ENCODE assay signal across 14 mouse cellular contexts in the genomic region with DNA sequence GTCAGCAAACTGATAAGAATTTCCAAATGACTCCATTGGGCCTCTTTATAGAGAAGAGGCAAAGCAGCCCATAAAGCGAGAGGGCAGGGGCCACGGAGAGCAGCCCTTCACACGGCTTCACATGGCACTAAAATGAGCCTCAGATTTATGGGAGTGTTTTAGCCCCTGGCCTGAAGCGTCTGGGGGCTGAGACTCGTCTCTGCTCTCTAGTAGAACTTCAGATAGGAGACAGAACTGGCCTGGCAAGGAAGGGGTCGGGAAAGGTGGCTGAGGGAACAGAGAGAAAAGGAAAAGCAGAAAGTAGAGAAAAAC. TPM values are rescaled to one million over a fixed set of nuclear protein-coding genes. Genes with fewer than 3 reads are reported as not detected.
DNase-seq lines count a peak whose midpoint lies in the region; ATAC-seq and TF ChIP-seq lines count a peak whose summit lies in the region.
"Had no signal": no experiment of that assay in that cellular context is flagged by ENCODE, and none has a peak within 500 bp of the region (broad histone marks: within the 10 kb centered on the region; RNA-seq: fewer than 3 reads in every experiment).

No protein-coding gene starts in this region.

- no peak overlapping the region for H3K27ac ChIP-seq in hindbrain, embryonic 13.5 days
- no peak overlapping the region for H3K27ac ChIP-seq in hindbrain, embryonic 14.5 days
- H3K27ac ChIP-seq in midbrain, embryonic 12.5 days (replicated peaks), result no peak overlapping the region
- H3K27ac ChIP-seq in midbrain, embryonic 15.5 days, result no peak overlapping the region
- no peak overlapping the region for H3K27ac ChIP-seq in limb, embryonic 14.5 days (replicated peaks; ENCODE audit: low read depth, low read length)
- H3K27ac ChIP-seq: macrophage had no signal

- H3K9ac ChIP-seq in hindbrain, embryonic 13.5 days, result peak overlapping the region; percentile 39; the same call in 1 of the 2 replicates
- H3K9ac ChIP-seq in hindbrain, embryonic 14.5 days, result no peak overlapping the region
- 0 out of 2 replicates have a peak overlapping the region, but pooled peaks have one; percentile 24 for H3K9ac ChIP-seq in midbrain, embryonic 12.5 days (replicated peaks)
- no peak overlapping the region for H3K9ac ChIP-seq in midbrain, embryonic 15.5 days
- no peak overlapping the region for H3K9ac ChIP-seq in limb, embryonic 14.5 days (ENCODE audit: low read depth, low read length, severe bottlenecking)

- H3K4me2 ChIP-seq in hindbrain, embryonic 13.5 days, result no peak overlapping the region
- H3K4me2 ChIP-seq in hindbrain, embryonic 14.5 days (replicated peaks), result no peak overlapping the region
- no peak overlapping the region for H3K4me2 ChIP-seq in midbrain, embryonic 12.5 days (replicated peaks)
- no peak overlapping the region for H3K4me2 ChIP-seq in midbrain, embryonic 15.5 days
- peak overlapping the region; percentile 7; the same call in 1 of the 2 replicates for H3K4me2 ChIP-seq in limb, embryonic 14.5 days (replicated peaks; ENCODE audit: low read depth, low read length, severe bottlenecking)
- H3K4me2 ChIP-seq: heart, embryonic 11.5 days; liver, embryonic 11.5 days had no signal

- no peak for ATAC-seq in hindbrain, embryonic 13.5 days (ENCODE audit: low FRiP score)
- ATAC-seq in hindbrain, embryonic 14.5 days (ENCODE audit: low FRiP score), result no peak
- ATAC-seq in midbrain, embryonic 12.5 days (ENCODE audit: low FRiP score, low read depth), result no peak
- no peak for ATAC-seq in midbrain, embryonic 15.5 days (replicated peaks)
- ATAC-seq in limb, embryonic 14.5 days (ENCODE audit: low FRiP score, low read depth), result 0 out of 2 replicates have a peak, but pooled peaks have one; percentile 23
- ATAC-seq: activated CD4-positive, CD25-positive, alpha-beta regulatory T cell, adult 4 months had no signal

- TF ChIP-seq POLR2A in limb, embryonic 14.5 days (IDR thresholded peaks at IDR 0.05; ENCODE audit: borderline replicate concordance, extremely low read depth, insufficient read depth, insufficient read length), result no peak

- DNase-seq in hindbrain, embryonic 14.5 days (ENCODE audit: low spot score), result no peak
- DNase-seq in limb, embryonic 14.5 days (ENCODE audit: low spot score), result no peak
- DNase-seq in cerebellum, adult 9-11 months, result no peak
- DNase-seq in right cerebral cortex, postnatal 10 days (ENCODE audit: low spot score in 2 of 2), result no peak
- DNase-seq: cerebellum, adult 8-10 months; layer of hippocampus, adult 9-11 months had no signal

- no peaks in the 10 kb centered on the region for H3K9me3 ChIP-seq in hindbrain, embryonic 13.5 days
- H3K9me3 ChIP-seq in hindbrain, embryonic 14.5 days (ENCODE audit: control insufficient read depth, low read length), result no peaks in the 10 kb centered on the region
- H3K9me3 ChIP-seq in midbrain, embryonic 12.5 days, result no peaks in the 10 kb centered on the region
- H3K9me3 ChIP-seq in midbrain, embryonic 15.5 days, result no peaks in the 10 kb centered on the region
- H3K9me3 ChIP-seq in limb, embryonic 14.5 days (ENCODE audit: control insufficient read depth, low read length), result no peaks in the 10 kb centered on the region

- 55% methylated on average over 6 of the region's 6 CpGs for WGBS in hindbrain, embryonic 13.5 days
- 56% methylated on average over 6 of the region's 6 CpGs for WGBS in hindbrain, embryonic 14.5 days
- WGBS in midbrain, embryonic 12.5 days, result 77% methylated on average over 6 of the region's 6 CpGs
- 72% methylated on average over 6 of the region's 6 CpGs for WGBS in midbrain, embryonic 15.5 days
- 10% methylated on average over 6 of the region's 6 CpGs for WGBS in limb, embryonic 14.5 days

- peaks cover 46% of the 10 kb centered on the region for H3K4me1 ChIP-seq in hindbrain, embryonic 13.5 days (replicated peaks)
- H3K4me1 ChIP-seq in hindbrain, embryonic 14.5 days (replicated peaks; ENCODE audit: control insufficient read depth, insufficient read depth, low read length), result peaks cover 11% of the 10 kb centered on the region
- peaks cover 22% of the 10 kb centered on the region for H3K4me1 ChIP-seq in midbrain, embryonic 12.5 days
- peaks cover 19% of the 10 kb centered on the region for H3K4me1 ChIP-seq in midbrain, embryonic 15.5 days
- peaks cover 41% of the 10 kb centered on the region for H3K4me1 ChIP-seq in limb, embryonic 14.5 days (ENCODE audit: control insufficient read depth, insufficient read depth, low read length)

- no peaks in the 10 kb centered on the region; the same call in 1 of the 2 replicates for H3K36me3 ChIP-seq in hindbrain, embryonic 13.5 days
- H3K36me3 ChIP-seq in hindbrain, embryonic 14.5 days (replicated peaks; ENCODE audit: control insufficient read depth, insufficient read depth), result peaks cover 17% of the 10 kb centered on the region; the same call in 1 of the 2 replicates
- no peaks in the 10 kb centered on the region for H3K36me3 ChIP-seq in midbrain, embryonic 12.5 days
- H3K36me3 ChIP-seq in midbrain, embryonic 15.5 days (replicated peaks), result no peaks in the 10 kb centered on the region
- H3K36me3 ChIP-seq in limb, embryonic 14.5 days (ENCODE audit: control insufficient read depth, insufficient read depth, low read length), result peaks cover 5% of the 10 kb centered on the region; the same call in 1 of the 2 replicates

- no peak overlapping the region for H3K4me3 ChIP-seq in hindbrain, embryonic 13.5 days
- H3K4me3 ChIP-seq in hindbrain, embryonic 14.5 days (replicated peaks; ENCODE audit: low read length), result no peak overlapping the region
- H3K4me3 ChIP-seq in midbrain, embryonic 12.5 days, result no peak overlapping the region
- H3K4me3 ChIP-seq in midbrain, embryonic 15.5 days, result no peak overlapping the region
- H3K4me3 ChIP-seq in limb, embryonic 14.5 days (replicated peaks; ENCODE audit: low read length), result no peak overlapping the region
- H3K4me3 ChIP-seq: erythroblast, embryonic 14.5 days had no signal

- no peaks in the 10 kb centered on the region for H3K27me3 ChIP-seq in hindbrain, embryonic 13.5 days
- H3K27me3 ChIP-seq in hindbrain, embryonic 14.5 days (ENCODE audit: control insufficient read depth, insufficient read depth, low read length), result no peaks in the 10 kb centered on the region
- H3K27me3 ChIP-seq in midbrain, embryonic 12.5 days, result no peaks in the 10 kb centered on the region
- H3K27me3 ChIP-seq in midbrain, embryonic 15.5 days (replicated peaks), result no peaks in the 10 kb centered on the region
- 0 out of 2 replicates have a peak, but pooled peaks cover 5% of the 10 kb centered on the region for H3K27me3 ChIP-seq in limb, embryonic 14.5 days (ENCODE audit: control insufficient read depth, insufficient read depth, low read length)

RNA-seq across cellular contexts. Expression of a gene that starts 42.5 kb away (rescaled TPM):
- polyA plus RNA-seq in hindbrain, embryonic 13.5 days (2015; fragmentation: Nextera tagmentation; extraction: Ambion mirVana), result 70.2 and 70.4 TPM in 2 replicates
- polyA plus RNA-seq in hindbrain, embryonic 14.5 days (2014; fragmentation: Nextera tagmentation; extraction: Ambion mirVana), result 71.3 and 77.7 TPM in 2 replicates
- 74.6 and 75.3 TPM in 2 replicates for polyA plus RNA-seq in midbrain, embryonic 12.5 days (2016; fragmentation: Nextera tagmentation; extraction: Ambion mirVana)
- 76.4 and 79.4 TPM in 2 replicates for polyA plus RNA-seq in midbrain, embryonic 15.5 days (2015; fragmentation: Nextera tagmentation; extraction: Ambion mirVana)
- 80.7 and 90.5 TPM in 2 replicates for polyA plus RNA-seq in limb, embryonic 14.5 days (2012; rRNA removed)
- polyA plus RNA-seq in limb, embryonic 14.5 days (2014; fragmentation: Nextera tagmentation; extraction: Ambion mirVana), result 115 TPM in 2 replicates

Comparison
In these comparisons a context has a peak if more than half of its experiments do, and no peak if none do; other contexts are left out.
1. H3K9ac ChIP-seq: peak in hindbrain, embryonic 13.5 days (single experiment) and midbrain, embryonic 12.5 days (single experiment); none in hindbrain, embryonic 14.5 days (single experiment), midbrain, embryonic 15.5 days (single experiment) and limb, embryonic 14.5 days (single experiment).